Mouse (Mus musculus) E14TG2a.4 (cell line): ENCODE data around the gene A730071L15Rik.

Experiments
- CTCF ChIP-seq: conservative IDR thresholded peaks from 2 replicates; pipeline ENCODE4 v1.5.1; 2014; ENCODE audit warnings: low read length
- NANOG ChIP-seq: IDR thresholded peaks from 2 replicates; pipeline ENCODE4 v1.6.1; 2014; ENCODE audit warnings: borderline replicate concordance, low read length, mixed read lengths

DNA sequence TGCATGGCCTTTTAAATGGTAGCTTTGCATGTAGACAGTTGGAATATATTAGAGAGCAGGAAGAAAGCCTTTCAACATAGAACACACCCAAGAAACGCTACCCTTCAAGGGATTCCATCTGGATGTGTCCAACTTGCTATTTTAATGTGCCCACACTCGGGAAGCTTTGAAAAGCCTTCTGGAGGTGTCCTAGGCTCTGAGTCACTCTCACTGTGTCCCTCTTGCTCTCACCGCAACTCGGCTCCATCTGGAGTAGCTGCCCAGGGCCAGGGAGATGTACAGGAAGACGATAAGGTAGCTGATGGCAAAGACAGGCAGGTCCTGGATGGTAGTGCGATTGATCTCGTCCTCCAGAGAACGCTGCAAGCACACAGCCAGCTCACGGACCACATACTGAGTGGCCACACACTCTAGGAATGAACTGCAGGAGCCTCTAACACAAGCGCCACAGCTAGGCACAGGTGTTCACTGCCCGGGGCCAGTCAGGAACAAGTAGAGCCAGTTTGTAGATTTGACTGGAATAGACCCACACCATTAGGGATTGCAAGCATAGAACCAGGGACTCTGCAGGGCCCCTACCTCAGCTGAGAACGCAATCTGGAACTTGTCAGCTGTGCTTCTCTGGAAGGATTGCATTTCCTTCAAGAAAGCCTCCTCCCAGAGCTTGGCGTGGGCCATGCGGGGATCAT is 24.9 kb downstream of the A730071L15Rik start:
- no peak for TF ChIP-seq CTCF
- no peak for TF ChIP-seq NANOG
